Mouse (Mus musculus) forebrain, embryonic 10.5 days (tissue): ENCODE data around the gene Kap. TPM values are rescaled to one million over a fixed set of nuclear protein-coding genes. Genes with fewer than 3 reads are reported as not detected.
"Not testable (repeated sequence)": the region's sequence is repeated elsewhere in the genome, so short reads cannot be mapped to it uniquely, and the experiment has no call there.

Experiments
- DNase-seq: peaks from one replicate; pipeline ENCODE4 v3.0.0-alpha.2; 2017; ENCODE audit warnings: low spot score; ENCODE audit errors: extremely low spot score
- H3K27ac ChIP-seq: fragments of 300-500 bp; sonication (generic); 2 replicates; pipeline ENCODE4 v1.5.1; 2016; ENCODE audit warnings: mild to moderate bottlenecking
- H3K27me3 ChIP-seq: fragments of 300-500 bp; sonication (generic); 2 replicates; pipeline ENCODE4 v1.6.1; 2016; ENCODE audit warnings: mild to moderate bottlenecking; ENCODE audit not compliant: poor library complexity, severe bottlenecking
- H3K36me3 ChIP-seq: fragments of 300-500 bp; sonication (generic); replicated peaks from 2 replicates; pipeline ENCODE4 v1.6.1; 2016; ENCODE audit warnings: mild to moderate bottlenecking, moderate library complexity
- H3K4me1 ChIP-seq: fragments of 300-500 bp; sonication (generic); 2 replicates; pipeline ENCODE4 v1.6.1; 2016
- H3K4me3 ChIP-seq: fragments of 300-500 bp; sonication (generic); 2 replicates; pipeline ENCODE4 v1.5.1; 2016; ENCODE audit warnings: mild to moderate bottlenecking, moderate library complexity
- H3K9me3 ChIP-seq: fragments of 300-500 bp; sonication (generic); 2 replicates; pipeline ENCODE4 v1.6.1; 2016; ENCODE audit warnings: mild to moderate bottlenecking, moderate library complexity
- WGBS: fragments of 180-500 bp; shearing (Covaris S2); methylation state at CpG from one replicate; pipeline ENCODE4 v1.1.7; 2016; 5-methylcytosine and 5-hydroxymethylcytosine counted together
- polyA plus RNA-seq: library from polyadenylated mRNA; unstranded; fragments of >200 nt; fragmentation: Nextera tagmentation; extraction: Ambion mirVana; gene quantifications from 2 replicates; pipeline ENCODE4 v1.2.1, GENCODE M21; 2016

Kap gene
- not detected in 2 replicates for polyA plus RNA-seq

DNA sequence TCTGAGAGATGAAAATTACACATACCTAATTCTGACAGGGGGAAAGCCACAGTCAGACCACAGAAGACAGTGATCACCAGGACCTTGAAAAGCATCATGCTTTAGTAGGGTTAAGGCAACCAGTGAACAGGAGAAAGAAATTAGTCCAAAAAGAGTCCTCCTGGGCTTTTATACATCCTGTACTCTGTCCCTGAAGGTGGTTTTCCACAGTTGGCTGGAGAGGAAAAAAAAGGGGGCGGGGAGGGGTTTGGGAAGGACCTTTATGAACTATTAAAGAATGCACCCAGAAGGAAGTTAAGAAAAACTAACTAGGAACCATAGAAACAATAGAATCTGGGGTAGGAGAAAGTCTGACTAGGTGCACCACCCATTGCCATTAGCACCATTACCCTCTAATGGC, at the start of gene Kap:
Kap (minus strand) TSS at position 237 of the 400 bp plus-strand sequence.
- 75% methylated on average over 1 of the region's 1 CpGs for WGBS
- Histone ChIP-seq H3K27me3 (no peaks in the 10 kb centered on the region), H3K36me3 (no peaks in the 10 kb centered on the region), H3K4me1 (no peaks in the 10 kb centered on the region), H3K27ac (no peak within 1 kb of the TSS), H3K4me3 (no peak within 1 kb of the TSS), H3K9me3 (no peaks in the 10 kb centered on the region)
- no peak for DNase-seq

- no peaks in the 10 kb centered on the region for H3K36me3 ChIP-seq
- no peak overlapping the region for H3K27ac ChIP-seq
- WGBS = 87% methylated on average over 5 of the region's 5 CpGs
- DNase-seq = no peak
- no peaks in the 10 kb centered on the region for H3K27me3 ChIP-seq
- H3K4me1 ChIP-seq = no peaks in the 10 kb centered on the region
- H3K4me3 ChIP-seq = no peak overlapping the region
- H3K9me3 ChIP-seq = no peaks in the 10 kb centered on the region; the same call in 1 of the 2 replicates
These were observed 32.4 kb upstream of the Kap start for GRCm38 (mm10) chr6:133885871-133886415.

DNA sequence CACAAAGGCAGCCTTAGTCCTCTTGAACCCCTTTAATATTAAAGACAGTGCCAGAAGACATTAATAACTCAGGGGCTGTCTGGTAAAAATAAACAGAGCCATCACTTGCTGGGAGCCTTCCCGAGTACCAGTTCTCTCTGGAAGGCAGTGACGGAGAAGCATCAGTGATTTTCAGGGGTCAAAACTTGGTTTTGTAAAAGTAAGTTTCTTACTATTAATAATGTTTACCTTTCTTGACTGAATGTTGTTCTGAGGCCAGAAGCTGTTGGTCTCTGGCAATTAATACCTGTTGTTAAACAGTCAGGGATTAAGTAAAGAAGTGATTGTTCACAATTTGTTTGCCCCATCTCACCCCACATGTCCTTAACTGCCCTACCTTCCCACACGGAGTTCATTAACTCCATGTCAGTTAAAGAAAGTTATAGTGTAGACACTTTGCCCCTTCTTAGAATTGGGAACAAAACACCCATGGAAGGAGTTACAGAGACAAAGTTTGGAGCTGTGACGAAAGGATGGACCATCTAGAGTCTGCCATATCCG, 30.0 kb upstream of the Kap start:
- no peaks in the 10 kb centered on the region for H3K36me3 ChIP-seq
- 81% methylated on average over 5 of the region's 5 CpGs for WGBS
- no peak for DNase-seq
- H3K27ac ChIP-seq = no peak overlapping the region
- no peak overlapping the region for H3K4me3 ChIP-seq
- no peaks in the 10 kb centered on the region for H3K9me3 ChIP-seq
- H3K4me1 ChIP-seq = no peaks in the 10 kb centered on the region
- no peaks in the 10 kb centered on the region for H3K27me3 ChIP-seq

DNA sequence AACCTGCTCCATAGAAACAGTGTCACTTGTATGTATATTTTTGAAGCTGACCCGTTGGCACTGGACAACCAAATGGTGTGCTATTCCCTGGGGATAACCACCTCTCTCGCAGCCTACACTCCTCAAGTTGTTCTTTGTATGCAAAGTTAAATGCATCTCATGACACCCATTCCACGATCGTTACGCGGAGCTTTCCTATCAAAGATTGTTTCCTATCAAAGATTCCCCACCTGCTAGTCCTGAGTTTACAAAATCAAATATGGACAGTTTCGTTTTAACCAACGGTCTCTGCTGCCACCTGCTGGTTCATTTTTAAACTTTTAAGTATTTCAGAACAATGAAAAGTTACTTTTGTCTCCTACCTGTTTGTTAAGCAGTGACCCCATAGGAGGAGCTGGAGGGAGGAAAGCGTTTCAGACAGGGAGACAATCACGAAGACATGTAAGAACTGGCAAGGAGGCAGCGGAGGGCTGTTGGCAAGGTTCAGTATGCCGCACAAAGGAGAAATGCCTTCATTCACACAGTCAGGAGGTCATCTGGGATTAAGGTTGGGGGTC, 22.4 kb upstream of the Kap start:
- Histone ChIP-seq H3K27ac (no peak overlapping the region), H3K27me3 (no peaks in the 10 kb centered on the region)
- WGBS = 36% methylated on average over 12 of the region's 12 CpGs

GRCm38 (mm10) chr6:133872667-133873066, 19.1 kb upstream of the Kap start:
- 78% methylated on average over 2 of the region's 2 CpGs for WGBS
- Histone ChIP-seq H3K27ac (no peak overlapping the region), H3K4me3 (no peak overlapping the region), H3K9me3 (no peaks in the 10 kb centered on the region), H3K4me1 (peaks cover 3% of the 10 kb centered on the region; the same call in 1 of the 2 replicates), H3K27me3 (no peaks in the 10 kb centered on the region), H3K36me3 (no peaks in the 10 kb centered on the region)
- no peak for DNase-seq

More for the DNA sequence above, 22.4 kb upstream of the Kap start:
- H3K4me1 ChIP-seq = peaks cover 3% of the 10 kb centered on the region; the same call in 1 of the 2 replicates
- H3K9me3 ChIP-seq = no peaks in the 10 kb centered on the region
- no peak overlapping the region for H3K4me3 ChIP-seq
- no peaks in the 10 kb centered on the region for H3K36me3 ChIP-seq
- DNase-seq = peak; percentile 21

DNA sequence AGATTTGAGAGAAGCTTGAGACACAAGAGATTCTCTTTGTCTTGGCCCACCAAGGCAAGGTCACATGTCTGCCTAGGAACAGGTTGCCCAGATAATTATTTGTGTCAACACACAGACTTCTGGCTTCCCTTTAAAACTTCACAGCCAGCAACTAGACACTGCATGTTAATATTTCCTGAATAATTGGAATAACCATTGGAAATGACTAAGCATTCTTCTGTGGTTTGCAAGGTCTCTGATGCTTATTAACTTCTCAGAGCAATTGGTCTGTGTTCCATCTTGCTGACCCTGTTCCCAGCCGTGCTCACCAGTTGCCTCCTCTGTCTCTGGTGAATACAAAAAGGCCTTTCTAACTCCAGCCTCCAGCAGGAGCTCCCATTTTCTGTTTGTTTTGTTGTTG, 17.6 kb upstream of the Kap start:
- H3K27me3 ChIP-seq = no peaks in the 10 kb centered on the region
- H3K36me3 ChIP-seq = no peaks in the 10 kb centered on the region
- no peaks in the 10 kb centered on the region for H3K9me3 ChIP-seq
- 70% methylated on average over 1 of the region's 1 CpGs for WGBS
- no peak for DNase-seq
- no peak overlapping the region for H3K4me3 ChIP-seq
- no peak overlapping the region for H3K27ac ChIP-seq
- H3K4me1 ChIP-seq = peaks cover 3% of the 10 kb centered on the region; the same call in 1 of the 2 replicates

DNA sequence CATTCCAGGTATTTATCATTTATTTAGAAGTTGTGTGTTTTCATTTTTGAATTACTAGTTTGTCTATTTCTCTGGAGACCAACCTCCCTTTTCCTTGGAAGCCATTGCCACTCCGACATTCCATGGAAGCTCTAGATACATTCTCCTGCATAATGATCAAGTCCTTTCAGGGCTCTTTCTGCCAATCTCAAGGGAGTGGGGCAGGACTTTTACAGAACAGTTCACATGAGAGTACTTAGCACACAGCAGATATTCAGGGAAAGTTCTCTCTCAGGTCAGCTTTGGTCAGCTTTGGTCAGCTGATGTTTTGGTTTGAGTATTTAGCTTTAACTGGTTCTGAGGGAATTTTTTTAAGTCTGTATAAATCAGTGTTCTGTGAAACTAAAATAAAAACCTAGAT, 14.8 kb upstream of the Kap start:
- H3K4me3 ChIP-seq = no peak overlapping the region
- DNase-seq = no peak
- H3K36me3 ChIP-seq = no peaks in the 10 kb centered on the region
- H3K27me3 ChIP-seq = no peaks in the 10 kb centered on the region
- H3K4me1 ChIP-seq = peaks cover 3% of the 10 kb centered on the region; the same call in 1 of the 2 replicates
- no peaks in the 10 kb centered on the region for H3K9me3 ChIP-seq
- WGBS = 86% methylated on average over 1 of the region's 1 CpGs
- H3K27ac ChIP-seq = no peak overlapping the region

DNA sequence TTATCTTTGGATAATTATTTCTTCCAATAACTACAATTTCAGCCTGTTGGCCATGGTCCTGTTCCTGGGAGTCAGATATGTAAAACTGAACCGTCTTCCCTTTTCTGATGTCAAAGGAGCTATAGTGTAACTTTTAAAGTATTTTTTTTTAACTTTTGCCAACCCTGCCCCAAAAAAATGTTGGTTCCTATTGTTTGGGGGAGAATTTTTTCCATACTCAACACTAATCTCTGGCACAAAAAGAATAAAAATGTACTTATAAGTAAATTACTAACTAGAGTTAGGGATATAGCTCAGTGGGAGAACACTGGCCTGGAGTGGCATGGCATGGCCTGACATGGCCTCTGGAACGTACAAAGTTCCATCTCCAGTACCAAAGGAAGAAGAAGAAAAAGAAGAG, 2.3 kb upstream of the Kap start:
- Histone ChIP-seq H3K36me3 (no peaks in the 10 kb centered on the region), H3K27ac (no peak overlapping the region), H3K4me1 (no peaks in the 10 kb centered on the region), H3K27me3 (no peaks in the 10 kb centered on the region), H3K9me3 (no peaks in the 10 kb centered on the region), H3K4me3 (no peak overlapping the region)
- no peak for DNase-seq
- WGBS = 80% methylated on average over 2 of the region's 2 CpGs

DNA sequence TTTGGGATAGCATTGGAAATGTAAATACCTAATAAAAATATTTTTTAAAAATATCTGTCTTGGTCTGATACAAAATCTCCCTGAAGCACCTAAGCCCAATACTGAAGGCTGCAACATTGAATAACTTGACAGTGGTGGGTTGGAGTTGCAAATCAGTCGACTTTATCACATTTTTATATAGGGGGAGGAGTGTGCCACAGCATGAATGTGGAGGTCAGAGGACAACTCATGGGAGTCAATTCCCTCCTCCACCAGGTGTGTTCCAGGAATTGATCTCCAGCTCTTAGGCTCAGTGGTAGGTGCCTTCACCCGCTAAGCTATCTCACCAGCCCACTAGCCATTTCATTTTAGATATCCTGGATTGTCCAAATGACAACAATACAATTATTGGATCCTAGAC, 4.2 kb downstream of the Kap start:
- DNase-seq = no peak

DNA sequence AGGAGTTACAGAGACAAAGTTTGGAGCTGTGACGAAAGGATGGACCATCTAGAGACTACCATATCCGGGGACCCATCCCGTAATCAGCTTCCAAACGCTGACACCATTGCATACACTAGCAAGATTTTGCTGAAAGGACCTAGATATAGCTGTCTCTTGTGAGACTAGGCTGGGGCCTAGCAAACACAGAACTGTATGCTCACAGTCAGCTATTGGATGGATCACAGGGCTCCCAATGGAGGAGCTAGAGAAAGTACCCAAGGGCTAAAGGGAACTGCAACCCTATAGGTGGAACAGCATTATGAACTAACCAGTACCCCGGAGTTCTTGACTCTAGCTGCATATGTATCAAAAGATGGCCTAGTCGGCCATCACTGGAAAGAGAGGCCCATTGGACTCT, 4.7 kb downstream of the Kap start:
- not testable (repeated sequence) for H3K4me1 ChIP-seq, H3K4me3 ChIP-seq, H3K36me3 ChIP-seq, H3K27me3 ChIP-seq, H3K9me3 ChIP-seq, H3K27ac ChIP-seq, DNase-seq
- WGBS = 89% methylated on average over 6 of the region's 6 CpGs

More for the DNA sequence above, 4.2 kb downstream of the Kap start:
- Histone ChIP-seq H3K9me3 (no peaks in the 10 kb centered on the region), H3K4me1 (no peaks in the 10 kb centered on the region), H3K4me3 (no peak overlapping the region), H3K27ac (no peak overlapping the region), H3K27me3 (no peaks in the 10 kb centered on the region), H3K36me3 (no peaks in the 10 kb centered on the region)
- WGBS = 84% methylated on average over 2 of the region's 2 CpGs

- not testable (repeated sequence) for H3K27me3 ChIP-seq, H3K27ac ChIP-seq, H3K9me3 ChIP-seq, DNase-seq, H3K4me1 ChIP-seq, H3K36me3 ChIP-seq, H3K4me3 ChIP-seq
- 86% methylated on average over 29 of the region's 29 CpGs for WGBS
These were observed 15.1 kb downstream of the Kap start for GRCm38 (mm10) chr6:133838296-133838995.

GRCm38 (mm10) chr6:133812342-133812741, 41.2 kb downstream of the Kap start:
- 43% methylated on average over 1 of the region's 1 CpGs for WGBS
- Histone ChIP-seq H3K9me3 (no peaks in the 10 kb centered on the region; the same call in 1 of the 2 replicates), H3K27me3 (no peaks in the 10 kb centered on the region), H3K4me3 (no peak overlapping the region), H3K4me1 (no peaks in the 10 kb centered on the region), H3K36me3 (no peaks in the 10 kb centered on the region), H3K27ac (no peak overlapping the region)
- no peak for DNase-seq
